Mouse (Mus musculus): Measurements from ENCODE around the gene Krt12. TPM values are rescaled to one million over a fixed set of nuclear protein-coding genes. Genes with fewer than 3 reads are reported as not detected.

The Krt12 gene
- total RNA-seq (2021), result not detected
- long read RNA-seq, experiment 1, result 0 reads
- long read RNA-seq, experiment 2, result 0 reads

DNA sequence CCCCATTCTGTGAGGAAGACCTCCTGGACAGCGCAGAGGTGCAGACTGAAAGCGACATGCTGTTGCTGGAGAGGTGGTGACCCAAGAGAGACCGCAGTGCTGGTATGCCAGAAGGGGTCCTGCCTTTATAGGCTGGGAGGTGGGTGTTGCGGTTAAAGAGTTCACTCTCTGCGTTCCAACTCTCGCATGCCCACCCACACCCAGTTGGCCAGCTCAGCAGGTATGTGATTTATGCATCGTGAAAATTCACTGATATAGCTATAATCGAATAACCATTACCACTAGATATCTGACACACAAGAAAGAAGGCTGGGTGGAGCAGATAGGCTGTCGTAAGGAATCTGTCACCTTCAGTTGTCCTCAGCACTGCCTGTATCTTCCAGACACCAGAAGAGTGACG lies at the start of gene Krt12:
Gene Krt12 (minus strand): TSS at position 101 of the 400 bp plus-strand sequence.
- DNase-seq, result no peak

DNA sequence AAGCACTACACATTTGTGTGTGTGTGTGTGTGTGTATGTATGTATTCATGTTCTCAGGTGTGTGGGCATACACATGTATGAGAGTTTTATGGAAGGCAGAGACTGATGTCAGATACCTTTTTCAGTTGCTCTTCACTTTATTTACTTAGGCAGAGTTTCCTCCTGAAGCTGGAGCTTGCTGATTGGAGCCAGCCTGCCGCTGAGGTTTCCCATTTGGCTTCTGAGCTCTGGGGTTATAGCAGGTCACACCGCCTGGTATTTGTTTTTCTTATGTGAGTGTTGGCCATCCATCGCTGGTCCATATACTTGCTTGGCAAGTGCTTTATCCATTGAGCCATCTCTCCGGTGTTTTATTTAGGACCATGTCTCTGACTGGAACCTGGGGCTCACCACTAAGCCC lies 47.2 kb upstream of the Krt12 start:
- no peak for DNase-seq

DNA sequence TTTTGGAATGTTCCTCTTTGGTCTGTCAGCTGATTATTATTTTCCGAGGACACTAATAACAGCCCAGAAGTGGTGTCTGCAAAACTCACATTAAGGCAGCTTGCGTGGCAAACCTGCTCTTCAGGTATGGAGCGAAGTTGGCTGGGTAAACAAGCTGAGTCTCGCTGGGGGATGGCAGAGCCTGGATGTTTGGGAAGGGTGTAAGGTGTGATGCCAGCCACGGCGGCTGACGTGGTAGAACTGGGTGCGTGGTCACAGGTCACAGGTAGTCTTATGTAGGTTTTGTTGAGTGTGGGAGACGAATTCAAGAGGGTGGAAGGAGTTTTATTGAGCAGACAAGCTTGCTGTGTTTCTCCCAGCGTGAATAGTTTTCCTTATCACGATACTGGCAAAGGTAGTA lies 46.5 kb upstream of the Krt12 start:
- DNase-seq, result no peak

DNA sequence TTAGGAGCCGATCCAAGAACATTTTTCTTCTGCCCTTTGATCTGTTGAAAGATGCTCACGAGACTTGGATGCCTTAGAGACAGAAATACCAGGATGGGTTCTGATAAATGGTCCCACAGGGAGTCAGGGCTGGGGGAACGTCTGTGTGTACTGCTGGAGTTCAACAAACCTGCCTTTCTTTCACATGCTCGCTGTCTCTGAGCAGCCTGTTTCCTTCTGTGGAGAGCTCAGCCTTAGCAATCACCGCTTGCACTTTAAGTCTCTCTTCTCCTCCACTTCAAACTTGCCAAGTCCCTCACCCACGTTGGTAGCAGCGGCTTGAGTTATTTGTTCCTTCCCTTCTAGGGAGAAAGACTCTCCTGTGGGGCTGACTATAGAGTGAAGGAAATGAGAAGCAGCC lies 44.3 kb upstream of the Krt12 start:
- DNase-seq, result no peak

DNA sequence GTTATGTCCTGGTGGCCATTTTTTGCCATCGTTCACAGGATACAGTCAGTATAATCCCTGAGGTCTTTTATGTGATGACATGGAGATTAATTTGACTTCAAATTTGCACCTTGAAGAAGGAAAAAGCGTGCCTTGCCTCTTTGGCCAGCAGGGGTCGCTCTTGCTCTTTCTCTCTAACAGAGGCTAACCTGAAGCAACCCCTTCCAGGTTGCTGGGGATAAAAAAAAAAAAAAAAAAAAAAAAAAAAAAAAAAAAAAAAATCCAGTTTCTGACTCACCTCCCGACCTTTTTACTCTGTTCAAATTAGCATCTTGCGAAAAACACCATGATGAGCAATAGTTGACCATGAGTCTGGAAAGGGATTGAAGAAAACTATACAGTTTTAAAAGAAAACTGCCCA lies 42.8 kb upstream of the Krt12 start:
- peak; percentile 84 for DNase-seq

DNA sequence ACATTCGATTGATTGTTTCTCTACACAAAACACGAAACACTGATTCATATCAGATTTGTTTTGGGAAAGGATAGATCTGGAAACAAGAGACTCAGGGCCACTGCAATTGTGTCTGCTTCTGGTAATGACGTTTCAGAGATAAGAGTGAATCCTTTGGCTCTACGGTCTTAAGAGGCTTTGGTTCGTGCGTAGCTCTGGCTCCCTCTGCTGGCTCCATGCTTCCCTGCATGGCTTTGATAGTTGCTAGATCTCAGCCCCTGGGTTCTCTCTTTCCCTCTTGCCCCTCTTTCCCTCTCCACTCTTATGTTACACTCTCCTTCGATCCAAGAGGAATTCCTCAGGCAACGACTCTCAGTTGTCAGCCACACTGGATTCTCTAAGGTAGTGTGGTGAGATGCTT lies 41.1 kb upstream of the Krt12 start:
- DNase-seq, result peak; percentile 74

DNA sequence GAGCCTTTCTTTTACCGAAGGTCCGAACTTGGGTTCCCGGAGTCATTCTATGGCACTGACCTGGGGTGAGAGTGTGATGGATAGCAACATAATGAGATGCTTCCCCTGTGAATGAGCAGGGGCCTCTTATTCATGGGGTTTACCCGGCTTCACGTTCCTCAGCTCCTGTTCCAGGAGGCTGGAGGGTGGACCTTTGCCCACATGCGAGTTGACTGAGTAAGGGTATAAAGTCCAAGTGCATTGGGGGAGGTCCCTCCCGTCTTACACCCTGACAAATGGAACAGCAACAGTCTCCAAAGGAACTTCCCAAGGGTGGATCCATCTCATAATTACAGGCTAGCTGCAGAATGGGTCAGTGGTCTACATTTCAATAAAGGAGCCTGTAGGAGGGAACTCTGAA lies 39.7 kb upstream of the Krt12 start:
- DNase-seq, result no peak

DNA sequence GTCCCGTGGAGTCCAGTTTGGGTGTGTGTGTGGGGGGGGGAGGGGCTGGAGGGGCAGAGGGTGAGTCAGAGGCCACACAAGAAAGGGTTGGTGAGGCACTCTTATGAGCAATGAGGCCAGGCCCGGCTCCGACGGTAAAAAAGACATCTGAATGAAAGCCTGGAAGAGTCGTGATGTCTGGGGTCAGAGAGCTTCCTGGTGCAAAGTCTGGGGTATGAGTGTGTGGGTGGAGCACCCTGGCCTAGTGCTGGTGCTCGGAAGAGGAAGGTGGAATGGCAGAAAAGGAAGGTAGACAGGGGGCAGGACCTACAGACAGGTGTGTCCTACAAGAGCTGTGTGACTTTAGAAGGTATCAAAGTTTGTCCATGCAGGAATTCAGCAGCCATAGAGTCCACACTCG lies 36.8 kb upstream of the Krt12 start:
- no peak for DNase-seq

DNA sequence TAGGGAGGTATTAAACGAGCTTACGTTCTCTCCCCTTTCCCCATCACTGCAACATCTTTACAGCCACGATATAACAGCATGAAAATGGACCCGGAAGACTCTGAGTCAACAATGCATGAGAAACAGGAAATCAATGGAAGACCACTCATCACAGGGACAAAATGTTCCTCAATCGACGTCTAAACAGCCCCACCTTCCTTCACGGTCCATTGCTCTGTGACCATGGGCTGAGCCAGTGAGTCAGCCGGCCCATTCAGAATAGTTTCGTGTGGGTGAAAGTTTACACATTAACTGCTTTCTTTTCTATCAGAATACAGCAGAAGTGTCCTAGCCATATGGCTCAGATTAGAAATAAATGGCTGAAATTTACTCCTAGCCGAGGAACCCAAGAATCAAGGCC lies 32.7 kb upstream of the Krt12 start:
- no peak for DNase-seq

DNA sequence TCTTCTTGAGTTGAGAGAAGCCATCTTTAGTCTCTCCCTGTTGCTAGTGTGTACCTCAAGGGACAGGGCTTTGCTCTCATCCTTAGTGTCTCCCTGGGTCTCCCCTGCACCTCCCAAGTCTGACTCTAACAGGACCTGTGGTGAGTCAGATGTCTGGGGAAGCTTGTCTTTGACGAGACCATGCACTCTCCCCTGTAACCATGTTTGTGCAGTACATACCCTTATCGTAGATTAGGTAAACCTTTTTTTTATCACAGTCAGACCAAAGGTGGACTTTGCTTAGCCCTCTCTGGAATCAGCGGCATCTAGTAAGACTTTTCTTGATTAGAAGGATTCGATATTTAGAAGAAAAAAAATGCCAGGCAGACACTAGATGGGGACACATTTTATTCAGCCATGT lies 32.0 kb upstream of the Krt12 start:
- no peak for DNase-seq

DNA sequence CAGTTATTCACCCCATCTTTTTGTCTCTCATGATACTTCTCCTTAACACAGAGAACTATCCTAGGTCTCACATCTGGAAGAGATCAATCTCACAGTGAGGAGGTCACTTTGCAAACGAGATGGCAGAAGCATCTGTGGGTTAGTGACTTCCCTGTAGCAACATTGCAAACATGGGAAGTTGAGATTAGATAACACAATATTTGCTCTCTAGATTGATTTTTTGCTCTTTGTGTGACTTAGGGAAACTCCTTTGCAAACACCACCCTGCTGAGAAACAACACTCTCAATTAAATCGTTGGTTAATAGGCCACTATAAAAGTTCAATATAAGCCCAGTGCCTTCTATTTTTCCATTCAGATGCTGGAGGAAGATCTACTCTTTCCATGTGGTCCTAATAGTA lies 26.7 kb upstream of the Krt12 start:
- no peak for DNase-seq

DNA sequence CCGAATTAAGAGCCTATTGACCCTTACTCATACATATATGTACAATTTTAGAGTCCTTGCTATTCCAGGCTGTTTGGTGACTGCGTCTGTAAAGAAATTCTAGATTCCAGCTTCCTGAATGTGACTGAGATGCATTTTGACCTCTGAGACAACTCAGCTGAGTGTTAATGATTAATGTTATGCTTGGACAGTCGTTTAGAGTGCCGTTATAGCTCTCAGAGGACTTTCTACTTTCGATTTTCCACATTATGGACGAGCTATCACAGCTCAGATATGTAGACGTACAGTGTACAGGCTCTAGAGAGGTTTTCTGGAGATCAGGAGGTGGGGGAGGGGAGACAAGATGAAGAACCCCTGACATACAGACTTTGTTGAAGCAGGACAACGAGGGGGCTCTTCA lies 19.2 kb upstream of the Krt12 start:
- DNase-seq, result no peak

DNA sequence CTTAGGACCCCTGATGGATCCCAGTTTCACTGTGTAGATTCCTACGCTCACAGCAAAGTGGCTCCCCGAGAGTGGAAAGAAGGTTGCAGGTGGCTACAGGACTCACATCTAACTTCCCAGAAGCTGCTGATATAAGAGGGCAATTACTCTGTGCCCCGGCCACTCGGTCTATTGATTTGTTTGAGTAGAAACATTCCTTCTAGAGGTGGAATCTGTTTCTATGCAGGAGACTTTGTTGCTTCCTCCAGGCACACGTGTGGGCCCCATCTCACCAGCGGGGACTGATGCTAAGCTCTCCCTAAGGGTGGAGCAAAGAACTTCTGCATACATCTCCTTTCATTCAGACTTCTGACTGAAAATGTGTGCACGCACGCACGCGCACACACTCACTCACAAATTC lies 17.4 kb upstream of the Krt12 start:
- DNase-seq, result no peak

DNA sequence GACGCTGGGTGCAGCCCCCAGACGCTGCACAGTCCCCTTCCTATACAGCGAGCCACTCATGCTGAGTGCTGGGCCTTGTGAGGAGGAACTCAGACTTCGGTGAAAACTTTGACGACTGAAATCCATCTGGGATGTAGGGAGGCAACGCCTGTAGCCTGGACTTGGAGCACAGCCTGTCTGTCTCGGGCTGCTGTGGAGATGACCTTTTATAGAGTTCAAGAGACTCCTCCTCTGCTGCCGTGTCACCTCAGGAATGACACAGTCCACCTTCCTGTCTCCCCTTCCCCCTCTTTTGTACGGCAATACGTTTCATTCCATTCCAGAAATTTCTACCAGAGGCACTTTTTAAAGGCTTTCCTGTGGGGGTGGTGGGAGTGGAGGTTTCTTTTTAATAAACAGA lies 15.9 kb upstream of the Krt12 start, which contains the start of gene Krt20:
Gene Krt20 (minus strand): TSS at position 179 of the 400 bp plus-strand sequence.
- no peak for DNase-seq

DNA sequence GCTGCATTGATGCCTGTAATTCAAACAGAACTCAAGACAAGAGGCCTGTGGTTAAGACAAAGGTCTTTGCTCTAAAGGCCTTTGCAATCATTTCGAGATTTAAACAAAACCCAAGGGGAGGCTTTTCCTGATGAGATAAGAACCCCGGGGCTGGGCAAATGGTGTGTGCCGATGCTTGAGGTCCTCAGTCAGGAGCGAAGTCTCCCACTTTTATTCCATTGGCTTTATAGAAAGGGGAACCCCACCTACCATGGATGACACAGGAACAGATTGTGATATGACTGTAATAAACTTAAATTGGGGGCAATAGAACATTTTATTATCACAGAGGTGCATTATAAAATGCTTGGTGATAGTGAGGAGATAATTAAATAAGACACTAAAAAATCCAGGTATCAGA lies 14.6 kb upstream of the Krt12 start:
- DNase-seq, result no peak

DNA sequence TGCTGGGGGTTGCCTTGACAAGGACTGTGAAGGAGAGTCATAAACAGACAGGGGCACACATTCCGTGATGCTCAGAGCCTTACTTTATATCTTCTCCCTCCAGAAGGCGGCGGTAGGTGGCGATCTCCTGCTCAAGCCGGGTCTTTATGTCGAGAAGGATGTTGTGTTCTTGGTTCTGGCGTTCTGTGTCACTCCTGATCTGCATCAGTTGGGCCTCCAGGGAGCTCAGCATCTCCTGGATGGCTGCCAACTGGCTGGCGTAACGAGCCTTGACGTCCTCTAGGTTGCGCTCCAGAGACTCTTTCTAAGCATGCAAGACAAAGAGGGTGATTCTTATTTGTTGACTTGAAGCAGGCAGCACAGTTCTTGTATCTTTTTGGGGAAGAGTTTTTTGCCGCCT lies 8.6 kb upstream of the Krt12 start:
- no peak for DNase-seq

DNA sequence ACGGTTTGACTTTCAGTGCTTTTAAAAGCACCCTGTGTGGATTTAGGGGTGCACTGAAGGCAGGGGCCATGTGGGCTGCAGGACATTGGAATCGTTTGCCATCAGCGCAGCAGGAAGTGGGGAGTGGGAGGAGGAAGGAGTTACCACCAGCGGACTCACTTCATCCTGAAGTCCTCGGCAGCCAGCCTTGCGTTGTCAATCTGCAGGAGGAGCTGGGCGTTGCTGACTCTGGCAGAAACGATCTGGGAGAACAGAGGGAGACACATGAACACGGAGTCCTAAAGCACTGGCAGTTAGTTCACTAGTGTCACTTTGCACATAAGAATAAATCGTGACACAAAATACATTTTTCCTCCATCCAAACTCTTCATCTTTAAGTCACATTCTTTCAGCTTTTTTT lies 1.5 kb downstream of the Krt12 start:
- no peak for DNase-seq

DNA sequence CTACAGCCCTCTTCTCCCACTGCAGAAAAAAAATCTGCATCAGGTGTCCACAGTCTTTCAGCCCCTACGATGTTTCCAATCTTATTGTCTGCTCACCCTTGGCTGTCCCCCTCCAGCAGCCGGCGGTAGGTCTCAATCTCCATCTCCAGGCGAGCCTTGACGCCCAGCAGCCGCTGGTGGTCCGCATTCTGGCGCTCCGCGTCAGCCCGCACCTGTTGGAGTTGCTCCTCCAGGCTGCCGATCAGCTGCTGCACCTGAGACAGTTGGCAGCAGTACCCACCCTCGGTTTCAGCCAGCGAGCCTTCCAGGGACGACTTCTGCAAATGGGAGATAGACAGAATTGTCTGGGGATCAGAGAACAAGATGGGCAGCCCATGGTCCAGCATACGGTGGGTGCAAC lies 4.2 kb downstream of the Krt12 start:
- no peak for DNase-seq

DNA sequence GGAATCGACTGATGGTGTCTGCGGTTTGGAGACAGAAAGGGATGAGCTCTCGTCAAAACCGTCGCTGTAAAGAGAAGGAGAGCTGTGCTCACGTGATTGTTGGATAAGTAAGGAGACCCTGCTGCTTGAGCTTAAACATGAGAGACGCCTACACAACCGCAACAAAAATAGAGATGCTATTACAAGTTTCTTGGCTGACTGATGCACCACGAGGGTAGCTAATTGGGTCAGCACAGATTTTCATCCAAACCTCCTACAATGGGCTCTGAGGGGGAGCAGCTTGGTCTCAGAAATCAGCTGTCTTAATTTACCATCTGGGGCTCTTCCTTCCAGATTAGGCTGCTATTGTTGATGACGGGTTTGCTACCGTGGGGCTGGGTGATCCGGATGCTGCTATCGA lies 5.2 kb downstream of the Krt12 start:
- no peak for DNase-seq

DNA sequence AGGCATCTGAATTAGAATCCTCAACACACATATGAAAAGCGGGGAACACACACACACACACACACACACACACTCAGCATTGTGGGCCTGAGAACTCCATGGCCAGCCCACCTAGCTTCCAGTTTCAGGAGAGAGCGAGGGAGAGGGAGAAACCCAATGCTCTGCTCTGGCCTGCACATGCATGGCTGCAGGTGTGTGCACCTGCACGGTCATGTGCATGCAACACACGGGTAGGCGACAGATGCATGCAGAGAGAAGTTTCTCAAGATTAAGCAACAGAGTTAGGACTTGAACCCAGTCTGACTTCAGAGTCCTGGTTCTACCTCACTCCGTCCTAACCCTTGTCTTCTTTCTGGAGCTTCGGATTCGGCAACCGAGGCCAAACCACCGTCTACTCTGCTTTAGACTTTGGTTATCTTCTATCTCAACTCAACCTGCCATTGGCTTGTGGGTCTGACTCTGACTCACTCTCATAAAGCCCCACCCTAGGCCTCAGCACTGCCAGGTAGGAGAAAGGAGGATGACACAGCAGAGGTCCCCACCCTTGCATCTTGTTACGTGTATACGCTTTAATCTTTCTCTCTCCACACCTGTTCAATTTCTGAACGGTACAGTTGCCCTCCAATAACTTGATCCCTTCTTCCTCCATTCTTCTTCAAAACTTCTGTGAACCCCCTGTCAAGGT lies 7.5 kb downstream of the Krt12 start:
- DNase-seq, result no peak

DNA sequence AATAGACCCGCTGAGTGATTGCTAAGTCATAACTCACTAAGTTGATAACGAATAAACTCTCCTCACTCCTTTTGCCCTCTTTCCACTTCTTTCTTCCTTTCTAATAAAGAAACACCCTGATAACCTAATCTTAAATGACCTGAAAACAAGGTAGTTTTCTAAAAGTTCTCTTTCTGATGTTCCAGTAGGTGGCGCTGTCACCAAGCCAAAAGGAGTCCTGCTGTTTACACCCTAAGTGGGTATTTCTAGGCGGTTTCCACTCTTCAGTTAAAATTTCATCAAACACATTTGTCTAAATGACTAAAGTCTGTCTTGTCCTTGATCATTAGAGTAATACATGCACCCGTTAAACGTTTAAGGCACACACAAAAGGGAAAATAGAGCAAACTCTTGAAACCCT lies 8.8 kb downstream of the Krt12 start:
- DNase-seq, result peak; percentile 39

DNA sequence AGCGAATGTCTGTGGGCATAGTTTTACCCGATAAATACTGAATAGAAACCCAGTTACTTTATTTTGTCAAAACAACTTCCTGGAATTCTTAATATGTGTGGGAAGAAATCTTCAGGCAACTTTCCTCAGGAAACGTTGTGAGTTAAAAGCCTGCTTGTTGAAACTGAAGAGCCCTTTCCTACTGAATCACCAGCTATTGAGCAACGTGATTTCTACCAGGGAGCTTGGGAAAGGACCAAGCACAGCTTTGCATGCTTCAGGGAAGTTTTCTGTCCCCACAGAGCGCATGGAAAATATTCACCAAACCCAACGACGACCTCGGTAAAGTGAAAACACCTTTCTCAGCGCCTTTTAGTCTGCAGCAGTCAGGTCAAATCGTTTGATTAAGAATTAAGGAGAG lies 15.9 kb downstream of the Krt12 start:
- DNase-seq, result no peak

DNA sequence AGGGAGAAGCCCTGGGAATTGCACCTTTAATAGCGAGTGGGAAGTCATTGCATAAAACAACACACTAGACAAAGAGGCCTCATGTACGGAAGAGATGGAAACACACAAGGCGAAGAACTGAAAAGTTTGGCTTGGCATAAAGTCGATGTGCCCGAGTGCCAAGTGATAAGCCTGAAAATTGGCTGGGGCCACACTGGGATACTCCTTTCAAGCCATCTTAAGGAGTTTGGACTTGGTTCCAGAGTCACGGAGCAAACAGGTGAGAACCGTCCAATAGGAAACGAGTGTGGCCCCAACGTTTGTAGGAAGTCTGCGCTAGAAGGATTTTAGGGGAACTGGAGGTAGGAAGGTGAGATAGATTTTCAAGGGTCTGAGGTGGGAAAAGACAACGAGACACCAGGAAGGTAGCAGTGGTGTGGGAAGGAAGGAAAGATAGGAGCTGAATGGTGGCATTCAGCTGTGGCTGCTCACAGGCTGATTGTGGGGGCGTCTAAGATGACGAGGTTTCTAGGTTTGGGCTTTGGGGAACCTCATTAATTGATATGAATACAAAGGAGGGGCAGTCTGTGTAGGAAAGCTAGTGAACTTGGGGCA lies 22.0 kb downstream of the Krt12 start:
- no peak for DNase-seq

DNA sequence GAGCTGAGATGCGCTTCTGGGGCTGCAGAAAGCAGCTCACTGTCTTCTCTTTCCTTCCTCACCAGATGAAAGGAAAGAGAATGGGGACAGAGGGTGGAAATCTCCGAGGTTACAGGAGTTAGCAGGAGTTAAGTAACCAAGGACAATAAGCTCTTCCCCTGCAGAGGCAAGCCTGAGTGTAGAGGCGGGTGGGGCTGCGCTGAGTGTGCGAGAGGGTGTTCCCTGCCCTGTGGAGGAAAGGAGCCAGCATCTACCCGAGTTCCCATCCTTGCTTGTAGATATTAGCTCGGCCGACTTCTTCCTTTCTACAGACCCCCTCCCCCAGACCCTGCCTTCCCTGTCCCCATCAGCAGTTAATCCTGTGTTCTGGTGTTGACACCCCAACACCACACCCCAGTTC lies 23.2 kb downstream of the Krt12 start:
- DNase-seq, result no peak

DNA sequence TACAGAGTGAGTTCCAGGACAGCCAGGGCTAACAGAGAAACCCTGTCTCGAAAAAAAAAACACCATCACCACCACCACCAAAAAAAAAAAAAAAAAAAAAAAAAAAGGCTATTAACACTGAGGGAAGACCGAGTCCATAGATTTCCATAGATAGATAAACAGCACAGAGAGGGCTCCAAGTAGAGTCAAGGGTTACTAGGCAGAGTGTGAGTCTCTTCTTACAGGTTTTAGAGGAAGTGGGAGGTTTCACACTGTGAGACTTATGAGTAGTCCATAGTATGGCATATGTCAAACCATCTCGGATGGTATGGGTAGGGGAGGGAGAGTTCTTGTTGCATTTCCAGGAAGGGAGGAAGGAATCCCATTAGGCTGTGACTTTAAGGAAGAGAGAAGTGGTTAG lies 24.0 kb downstream of the Krt12 start:
- no peak for DNase-seq

Data from gastrocnemius, postnatal 10 days (tissue).